ENCODE assay signal across 32 mouse cellular contexts in the genomic region with DNA sequence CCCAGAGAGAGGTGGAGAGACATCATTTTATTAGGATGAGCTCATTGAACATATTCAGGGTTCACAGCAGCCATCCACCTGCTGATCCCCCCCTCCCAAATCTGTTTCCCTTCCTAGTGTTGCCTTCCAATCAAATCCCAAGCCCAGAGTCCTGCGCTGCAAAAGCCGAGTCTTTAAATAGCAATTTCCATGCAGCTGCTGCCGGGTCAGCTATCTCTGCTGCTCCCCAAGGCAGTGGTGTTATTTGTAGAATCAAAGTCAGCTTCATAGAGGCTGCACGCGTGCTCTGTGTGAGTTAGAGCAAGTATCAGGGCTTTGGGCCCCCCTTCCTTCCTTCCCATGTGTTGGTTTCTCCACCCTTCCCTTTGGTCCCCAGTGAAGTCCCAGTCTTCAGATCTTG. TPM values are rescaled to one million over a fixed set of nuclear protein-coding genes. Genes with fewer than 3 reads are reported as not detected.
DNase-seq lines count a peak whose midpoint lies in the region; ATAC-seq and TF ChIP-seq lines count a peak whose summit lies in the region.
"Had no signal": no experiment of that assay in that cellular context is flagged by ENCODE, and none has a peak within 500 bp of the region (broad histone marks: within the 10 kb centered on the region; RNA-seq: fewer than 3 reads in every experiment).

No protein-coding gene starts in this region.

- H3K27me3 ChIP-seq in heart, embryonic 12.5 days (replicated peaks), result peaks cover 57% of the 10 kb centered on the region
- peaks cover 20% of the 10 kb centered on the region for H3K27me3 ChIP-seq in heart, embryonic 14.5 days (ENCODE audit: control insufficient read depth, insufficient read depth, low read length)
- H3K27me3 ChIP-seq in kidney, embryonic 14.5 days (ENCODE audit: control insufficient read depth, insufficient read depth, low read length), result peaks cover 4% of the 10 kb centered on the region
- H3K27me3 ChIP-seq in thymus, adult 2 months (ENCODE audit: control insufficient read depth, insufficient read depth, low read length), result no peaks in the 10 kb centered on the region; the same call in 1 of the 2 replicates
- H3K27me3 ChIP-seq: Patski had no signal

- WGBS in heart, embryonic 12.5 days, result 42% methylated on average over 5 of the region's 5 CpGs
- 26% methylated on average over 5 of the region's 5 CpGs for WGBS in heart, embryonic 14.5 days
- 74% methylated on average over 5 of the region's 5 CpGs for WGBS in kidney, embryonic 14.5 days
- 80% methylated on average over 5 of the region's 5 CpGs for WGBS in thymus, adult 2 months

- ATAC-seq in heart, embryonic 12.5 days (ENCODE audit: insufficient number of reproducible peaks, low FRiP score), result no peak
- peak; percentile 52 for ATAC-seq in heart, embryonic 14.5 days (ENCODE audit: insufficient number of reproducible peaks, insufficient read depth, low FRiP score, low read depth)
- no peak for ATAC-seq in kidney, embryonic 14.5 days (ENCODE audit: low FRiP score, low TSS enrichment)
- ATAC-seq: forebrain, embryonic 15.5 days; intestine, postnatal 0 days; liver, embryonic 12.5 days; liver, postnatal 0 days; Patski had no signal

- H3K4me2 ChIP-seq in heart, embryonic 12.5 days, result no peak overlapping the region; the same call in 1 of the 2 replicates
- H3K4me2 ChIP-seq in heart, embryonic 14.5 days (ENCODE audit: low read length), result peak overlapping the region; percentile 48
- H3K4me2 ChIP-seq in kidney, embryonic 14.5 days (replicated peaks; ENCODE audit: low read depth, low read length), result no peak overlapping the region
- H3K4me2 ChIP-seq: embryonic facial prominence, embryonic 13.5 days; forebrain, embryonic 15.5 days; hindbrain, embryonic 13.5 days; kidney, embryonic 15.5 days; limb, embryonic 13.5 days; liver, embryonic 12.5 days; midbrain, embryonic 12.5 days; neural tube, embryonic 15.5 days; stomach, embryonic 15.5 days had no signal

- peak overlapping the region; percentile 83 for H3K27ac ChIP-seq in gastrocnemius, adult 2 months
- H3K27ac ChIP-seq in heart, embryonic 12.5 days (ENCODE audit: poor library complexity, severe bottlenecking), result peak overlapping the region; percentile 57
- peak overlapping the region; percentile 76 to 87 for H3K27ac ChIP-seq in heart, embryonic 14.5 days (replicated peaks in 1 of 2; ENCODE audit: control insufficient read depth in 1 of 2, insufficient read depth in 1 of 2, low read depth in 2 of 2, low read length in 2 of 2)
- H3K27ac ChIP-seq in kidney, embryonic 14.5 days (ENCODE audit: low read depth, low read length), result no peak overlapping the region
- H3K27ac ChIP-seq in thymus, adult 2 months (ENCODE audit: control insufficient read depth, insufficient read depth, low read length), result no peak overlapping the region
- H3K27ac ChIP-seq: embryonic facial prominence, embryonic 13.5 days; forebrain, embryonic 10.5 days; forebrain, embryonic 15.5 days; hindbrain, embryonic 13.5 days; kidney, embryonic 15.5 days; left cerebral cortex, adult 2 months; limb, embryonic 13.5 days; liver, embryonic 12.5 days; midbrain, embryonic 12.5 days; neural tube, embryonic 15.5 days; stomach, embryonic 15.5 days had no signal

- H3K4me3 ChIP-seq in gastrocnemius, adult 2 months, result peak overlapping the region; percentile 6; the same call in 1 of the 2 replicates
- H3K4me3 ChIP-seq in heart, embryonic 12.5 days, result no peak overlapping the region
- H3K4me3 ChIP-seq in heart, embryonic 14.5 days (ENCODE audit: control insufficient read depth in 1 of 2, insufficient read depth in 1 of 2, low read depth in 1 of 2, low read length in 2 of 2), result 0 out of 4 replicates have a peak overlapping the region, but pooled peaks of 1 of the 2 experiments have one; percentile 5
- H3K4me3 ChIP-seq in kidney, embryonic 14.5 days (ENCODE audit: low read length), result no peak overlapping the region
- H3K4me3 ChIP-seq in thymus, adult 2 months (ENCODE audit: control insufficient read depth, insufficient read depth, low read length), result no peak overlapping the region
- H3K4me3 ChIP-seq: embryonic facial prominence, embryonic 13.5 days; forebrain, embryonic 10.5 days; forebrain, embryonic 15.5 days; hindbrain, embryonic 13.5 days; kidney, embryonic 15.5 days; left cerebral cortex, adult 2 months; limb, embryonic 13.5 days; liver, embryonic 12.5 days; megakaryocyte, embryonic 14.5 days; midbrain, embryonic 12.5 days; neural tube, embryonic 15.5 days; stomach, embryonic 15.5 days had no signal

- DNase-seq in gastrocnemius, adult 2 months, result peak; percentile 48
- no peak for DNase-seq in gastrocnemius, postnatal 36 days
- DNase-seq in heart, adult 8-10 months (ENCODE audit: low spot score), result no peak
- peak; percentile 45 for DNase-seq in heart, postnatal 4 days
- no peak for DNase-seq in thymus, adult 2 months
- DNase-seq: adrenal gland, postnatal 10 days; cerebellum, adult 8-10 months; cerebellum, postnatal 36 days; kidney, postnatal 25 days; liver, postnatal 0 days; lung, postnatal 4 days; retina, postnatal 1 day; right cerebral cortex, postnatal 14 days; thymus, postnatal 14 days had no signal

- H3K9me3 ChIP-seq in heart, embryonic 12.5 days (replicated peaks), result 0 out of 2 replicates have a peak, but pooled peaks cover 10% of the 10 kb centered on the region
- H3K9me3 ChIP-seq in heart, embryonic 14.5 days (ENCODE audit: control insufficient read depth, low read length), result peaks cover 6% of the 10 kb centered on the region
- peaks cover 7% of the 10 kb centered on the region; the same call in 1 of the 2 replicates for H3K9me3 ChIP-seq in kidney, embryonic 14.5 days (ENCODE audit: control insufficient read depth, low read length)
- H3K9me3 ChIP-seq: forebrain, embryonic 15.5 days; G1E; hindbrain, embryonic 13.5 days; neural tube, embryonic 15.5 days; stomach, embryonic 15.5 days had no signal

- intact Hi-C loops in gastrocnemius, adult 2 months (cut with DNase I), result no loop called here
- intact Hi-C loops in gastrocnemius, postnatal 36 days (cut with DNase I), result no loop called here

- no peak for TF ChIP-seq POLR2A in thymus, adult 2 months (IDR thresholded peaks at IDR 0.05; ENCODE audit: control insufficient read depth, extremely low read depth, insufficient read depth, low read length, poor library complexity)

- TF ChIP-seq CTCF in gastrocnemius, adult 2 months (IDR thresholded peaks at IDR 0.05), result no peak
- no peak for TF ChIP-seq CTCF in thymus, adult 2 months (IDR thresholded peaks at IDR 0.05; ENCODE audit: borderline replicate concordance, control insufficient read depth, extremely low read depth, insufficient read depth, low read length, poor library complexity)

- no peak overlapping the region; the same call in 1 of the 2 replicates for H3K9ac ChIP-seq in heart, embryonic 12.5 days
- H3K9ac ChIP-seq in heart, embryonic 14.5 days (ENCODE audit: low read length), result peak overlapping the region; percentile 13; the same call in 1 of the 2 replicates
- no peak overlapping the region for H3K9ac ChIP-seq in kidney, embryonic 14.5 days (ENCODE audit: low read depth, low read length)
- H3K9ac ChIP-seq: embryonic facial prominence, embryonic 13.5 days; forebrain, embryonic 15.5 days; hindbrain, embryonic 13.5 days; kidney, embryonic 15.5 days; limb, embryonic 13.5 days; liver, embryonic 12.5 days; liver, postnatal 0 days; midbrain, embryonic 12.5 days; neural tube, embryonic 15.5 days; stomach, embryonic 15.5 days had no signal

- H3K36me3 ChIP-seq in heart, embryonic 12.5 days, result no peaks in the 10 kb centered on the region
- H3K36me3 ChIP-seq in heart, embryonic 14.5 days (ENCODE audit: control insufficient read depth, insufficient read depth, low read length), result no peaks in the 10 kb centered on the region
- H3K36me3 ChIP-seq in kidney, embryonic 14.5 days (ENCODE audit: control insufficient read depth, insufficient read depth, low read length), result no peaks in the 10 kb centered on the region
- no peaks in the 10 kb centered on the region for H3K36me3 ChIP-seq in thymus, adult 2 months (ENCODE audit: control insufficient read depth, insufficient read depth, low read length)
- H3K36me3 ChIP-seq: embryonic facial prominence, embryonic 13.5 days; forebrain, embryonic 10.5 days; forebrain, embryonic 15.5 days; G1E; hindbrain, embryonic 13.5 days; kidney, embryonic 15.5 days; limb, embryonic 13.5 days; liver, embryonic 12.5 days; midbrain, embryonic 12.5 days; neural tube, embryonic 15.5 days; stomach, embryonic 15.5 days had no signal

- peaks cover 10% of the 10 kb centered on the region for H3K4me1 ChIP-seq in heart, embryonic 12.5 days (replicated peaks)
- peaks cover 11 to 12% of the 10 kb centered on the region in 2 experiments for H3K4me1 ChIP-seq in heart, embryonic 14.5 days (ENCODE audit: control insufficient read depth in 2 of 2, insufficient read depth in 2 of 2, low read length in 2 of 2)
- no peaks in the 10 kb centered on the region for H3K4me1 ChIP-seq in kidney, embryonic 14.5 days (ENCODE audit: control insufficient read depth, insufficient read depth, low read length)
- peaks cover 3% of the 10 kb centered on the region; the same call in 1 of the 2 replicates for H3K4me1 ChIP-seq in thymus, adult 2 months (replicated peaks; ENCODE audit: control insufficient read depth, insufficient read depth, low read length)
- H3K4me1 ChIP-seq: embryonic facial prominence, embryonic 13.5 days; forebrain, embryonic 15.5 days; hindbrain, embryonic 13.5 days; limb, embryonic 13.5 days; midbrain, embryonic 12.5 days; stomach, embryonic 15.5 days had no signal

RNA-seq across cellular contexts. Expression of a gene that starts 5.2 kb away (rescaled TPM):
- 1 to 10 TPM; 8.4 to 9.5 TPM for total RNA-seq in gastrocnemius, adult 2 months (2021)
- 1 to 10 TPM; 6.5 to 7.3 TPM for total RNA-seq in gastrocnemius, postnatal 36 days (2021)
- 4.1 and 4.3 TPM in 2 replicates for polyA plus RNA-seq in heart, embryonic 12.5 days (2016; fragmentation: Nextera tagmentation; extraction: Ambion mirVana)
- total RNA-seq in heart, adult 8-10 months (2022), result 1 to 10 TPM; 5.6 to 9.3 (median 7.1) TPM
- polyA plus RNA-seq in heart, embryonic 14.5 days (2014; fragmentation: Nextera tagmentation; extraction: Ambion mirVana), result 2.3 and 2.9 TPM in 2 replicates
- total RNA-seq in heart, postnatal 4 days (2021), result 1 to 10 TPM; 4.3 to 6.6 TPM
- polyA plus RNA-seq in kidney, embryonic 14.5 days (2014; fragmentation: Nextera tagmentation; extraction: Ambion mirVana), result 3.3 and 5.6 TPM in 2 replicates
- polyA plus RNA-seq in thymus, adult 2 months (2012; rRNA removed), result 24.9 and 30.8 TPM in 2 replicates

Comparison
In these comparisons a context has a peak if more than half of its experiments do, and no peak if none do; other contexts are left out.
1. DNase-seq: peak in gastrocnemius, adult 2 months (single experiment) and heart, postnatal 4 days (single experiment); none in gastrocnemius, postnatal 36 days (0 of 2), heart, adult 8-10 months (single experiment) and thymus, adult 2 months (single experiment).
2. H3K27ac ChIP-seq: peak in gastrocnemius, adult 2 months (single experiment), heart, embryonic 12.5 days (single experiment) and heart, embryonic 14.5 days (2 of 2); none in kidney, embryonic 14.5 days (single experiment) and thymus, adult 2 months (single experiment).